Mouse (Mus musculus): ENCODE results near the gene Bckdhb. TPM values are rescaled to one million over a fixed set of nuclear protein-coding genes. Genes with fewer than 3 reads are reported as not detected.
A peak's percentile ranks its signal among the peaks of the same experiment; 100 is the strongest.

Gene Bckdhb
- polyA plus RNA-seq, 1 experiment from 2014 or later, result 56.9 TPM

DNA sequence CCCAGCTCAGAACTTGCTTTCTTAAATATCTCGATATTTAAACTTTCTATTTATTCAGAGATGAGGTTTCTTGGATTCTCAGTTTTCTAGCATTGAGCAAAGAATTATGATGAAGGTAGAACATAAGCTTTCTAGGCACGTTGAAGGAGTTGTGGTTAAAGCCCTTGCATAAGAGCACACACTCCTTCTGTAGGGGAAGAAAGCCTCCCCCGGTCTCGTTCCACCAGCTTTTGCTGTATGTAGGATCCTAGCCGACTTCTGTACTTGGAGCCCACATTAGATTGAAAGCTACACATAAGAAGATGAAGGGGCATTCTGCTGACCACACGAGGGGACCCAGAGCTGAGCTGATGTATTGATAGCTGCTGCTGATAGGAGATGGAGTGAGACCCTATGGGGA is 106.5 kb downstream of the Bckdhb start:
- peaks cover 3% of the 10 kb centered on the region; the same call in 1 of the 2 replicates for H3K27me3 ChIP-seq
- H3K9me3 ChIP-seq, result no peaks in the 10 kb centered on the region
- no peak overlapping the region for H3K9ac ChIP-seq
- 75% methylated on average over 6 of the region's 6 CpGs for WGBS
- no peak overlapping the region for H3K4me3 ChIP-seq
- H3K36me3 ChIP-seq, result no peaks in the 10 kb centered on the region
- H3K27ac ChIP-seq, result no peak overlapping the region
- H3K4me1 ChIP-seq, result peaks cover 32% of the 10 kb centered on the region
- no peak overlapping the region for H3K4me2 ChIP-seq
- no peak for ATAC-seq (ENCODE audit: insufficient number of reproducible peaks, insufficient read depth, low FRiP score, low TSS enrichment, low read depth)

DNA sequence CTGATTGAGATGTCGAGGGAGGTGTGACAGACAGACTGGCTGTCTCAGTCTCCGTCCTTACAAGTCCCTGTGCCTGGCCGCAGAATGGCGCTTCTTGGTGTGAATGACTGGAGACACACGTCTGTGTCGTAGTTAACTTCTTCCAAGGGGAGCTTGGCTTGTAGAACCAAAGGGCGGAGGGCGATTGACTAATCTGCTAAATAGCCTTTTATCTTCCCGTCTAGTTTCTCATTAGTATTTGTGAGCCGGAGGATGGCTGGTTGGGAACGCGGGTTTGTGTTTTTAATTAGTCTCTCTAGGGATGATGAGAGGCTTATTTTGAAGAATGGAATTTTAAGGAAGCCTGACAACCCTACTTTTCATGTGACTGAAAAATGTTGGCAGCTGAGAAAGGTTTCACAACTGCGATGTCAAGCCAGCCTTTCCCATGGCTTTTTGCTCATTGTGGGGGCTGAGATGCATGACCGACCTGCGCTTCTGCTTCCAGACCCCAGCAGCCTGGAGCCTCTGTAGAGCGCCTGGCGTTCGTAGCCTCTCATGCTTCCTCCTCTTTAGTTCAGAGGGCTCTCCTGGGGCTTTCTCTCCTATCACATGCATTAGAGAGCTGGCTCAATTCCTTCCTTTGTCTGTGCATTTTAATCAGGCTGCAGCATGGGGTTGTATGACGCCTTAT is 107.9 kb downstream of the Bckdhb start:
- Histone ChIP-seq H3K4me1 (peaks cover 43% of the 10 kb centered on the region), H3K9ac (no peak overlapping the region), H3K9me3 (no peaks in the 10 kb centered on the region), H3K27ac (no peak overlapping the region), H3K36me3 (no peaks in the 10 kb centered on the region), H3K27me3 (peaks cover 3% of the 10 kb centered on the region; the same call in 1 of the 2 replicates), H3K4me2 (peak overlapping the region; percentile 49), H3K4me3 (no peak overlapping the region)
- WGBS, result 19% methylated on average over 19 of the region's 19 CpGs
- peak; percentile 53; the same call in 1 of the 2 replicates for ATAC-seq (ENCODE audit: insufficient number of reproducible peaks, insufficient read depth, low FRiP score, low TSS enrichment, low read depth)

- Histone ChIP-seq H3K4me3 (no peak overlapping the region), H3K9ac (no peak overlapping the region), H3K27ac (no peak overlapping the region), H3K9me3 (no peaks in the 10 kb centered on the region), H3K36me3 (no peaks in the 10 kb centered on the region), H3K4me2 (peak overlapping the region; percentile 23; the same call in 1 of the 2 replicates), H3K4me1 (peaks cover 44% of the 10 kb centered on the region), H3K27me3 (peaks cover 6% of the 10 kb centered on the region; the same call in 1 of the 2 replicates)
- 66% methylated on average over 8 of the region's 8 CpGs for WGBS
- no peak for ATAC-seq (ENCODE audit: insufficient number of reproducible peaks, insufficient read depth, low FRiP score, low TSS enrichment, low read depth)
Measured at GRCm38 (mm10) chr9:84036046-84036445, 111.1 kb downstream of the Bckdhb start.

GRCm38 (mm10) chr9:84037224-84037623 is 112.3 kb downstream of the Bckdhb start:
- peaks cover 43% of the 10 kb centered on the region for H3K4me1 ChIP-seq
- WGBS, result 45% methylated on average over 1 of the region's 1 CpGs
- 0 out of 2 replicates have a peak overlapping the region, but pooled peaks have one; percentile 14 for H3K27ac ChIP-seq
- H3K27me3 ChIP-seq, result peaks cover 6% of the 10 kb centered on the region; the same call in 1 of the 2 replicates
- peak overlapping the region; percentile 11; the same call in 1 of the 2 replicates for H3K4me2 ChIP-seq
- no peaks in the 10 kb centered on the region for H3K9me3 ChIP-seq
- H3K36me3 ChIP-seq, result no peaks in the 10 kb centered on the region
- no peak overlapping the region for H3K9ac ChIP-seq
- ATAC-seq (ENCODE audit: insufficient number of reproducible peaks, insufficient read depth, low FRiP score, low TSS enrichment, low read depth), result no peak
- H3K4me3 ChIP-seq, result no peak overlapping the region

GRCm38 (mm10) chr9:84038946-84039345 is 114.0 kb downstream of the Bckdhb start:
- H3K9ac ChIP-seq, result no peak overlapping the region
- H3K9me3 ChIP-seq, result no peaks in the 10 kb centered on the region
- no peak overlapping the region for H3K4me2 ChIP-seq
- no peak overlapping the region for H3K4me3 ChIP-seq
- H3K36me3 ChIP-seq, result no peaks in the 10 kb centered on the region
- peaks cover 30% of the 10 kb centered on the region for H3K4me1 ChIP-seq
- H3K27ac ChIP-seq, result no peak overlapping the region
- ATAC-seq (ENCODE audit: insufficient number of reproducible peaks, insufficient read depth, low FRiP score, low TSS enrichment, low read depth), result no peak
- 86% methylated on average over 4 of the region's 4 CpGs for WGBS
- H3K27me3 ChIP-seq, result peaks cover 5% of the 10 kb centered on the region; the same call in 1 of the 2 replicates

DNA sequence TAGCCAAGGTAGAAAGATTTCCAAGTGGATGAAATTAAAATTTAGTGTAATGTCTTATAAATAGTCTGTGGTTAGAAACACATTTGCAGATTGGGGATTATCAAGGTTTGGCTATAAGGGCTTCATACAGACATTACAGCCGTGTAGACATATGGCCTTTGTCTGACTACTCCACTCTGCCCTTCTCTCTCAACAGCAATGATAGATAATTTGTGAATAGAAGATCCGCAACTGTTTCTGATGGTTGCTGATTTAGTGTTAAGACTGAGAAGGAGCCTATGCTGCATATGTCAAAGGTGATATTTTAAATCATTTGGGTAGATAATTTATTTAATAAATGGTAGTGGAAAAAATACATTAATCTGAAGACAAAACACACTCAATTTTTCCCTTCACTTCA is 115.4 kb downstream of the Bckdhb start:
- Histone ChIP-seq H3K4me1 (peaks cover 30% of the 10 kb centered on the region), H3K4me2 (no peak overlapping the region), H3K9me3 (no peaks in the 10 kb centered on the region), H3K9ac (no peak overlapping the region), H3K4me3 (no peak overlapping the region), H3K36me3 (no peaks in the 10 kb centered on the region), H3K27ac (no peak overlapping the region), H3K27me3 (peaks cover 3% of the 10 kb centered on the region; the same call in 1 of the 2 replicates)
- ATAC-seq (ENCODE audit: insufficient number of reproducible peaks, insufficient read depth, low FRiP score, low TSS enrichment, low read depth), result no peak
- WGBS, result 90% methylated on average over 2 of the region's 2 CpGs

DNA sequence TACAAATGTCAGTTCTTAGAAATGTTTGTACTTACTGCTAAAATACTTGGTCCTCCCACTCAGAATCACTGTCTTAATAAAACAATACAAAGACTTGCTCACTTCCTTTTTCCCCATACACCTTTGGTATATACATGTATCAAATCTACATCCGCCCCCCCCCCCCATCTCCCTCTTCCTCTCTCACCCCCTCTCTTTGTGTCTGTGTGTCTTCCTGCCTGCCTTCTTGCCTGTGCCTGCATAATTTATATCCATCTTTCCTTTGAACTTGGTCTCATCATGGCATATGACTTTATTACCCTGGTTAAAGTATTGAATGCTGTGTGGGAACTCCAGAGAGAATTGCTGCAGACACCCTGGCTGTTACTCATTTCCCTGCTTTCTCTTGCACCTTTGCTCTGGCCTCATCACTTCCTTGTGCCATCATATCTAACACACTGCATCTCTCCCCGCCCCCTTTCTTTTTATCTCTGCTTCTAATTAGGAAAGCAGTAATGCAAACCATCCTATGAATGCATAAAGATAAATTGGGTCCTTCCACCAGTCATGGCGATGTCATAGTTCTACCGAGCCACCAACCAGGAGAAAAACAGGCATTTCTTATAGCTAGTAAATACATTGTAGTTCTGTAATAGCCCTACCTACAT is 116.8 kb downstream of the Bckdhb start:
- Histone ChIP-seq H3K4me1 (peaks cover 28% of the 10 kb centered on the region), H3K4me2 (no peak overlapping the region), H3K9ac (no peak overlapping the region), H3K36me3 (no peaks in the 10 kb centered on the region), H3K9me3 (no peaks in the 10 kb centered on the region), H3K4me3 (no peak overlapping the region), H3K27me3 (peaks cover 3% of the 10 kb centered on the region; the same call in 1 of the 2 replicates), H3K27ac (no peak overlapping the region)
- no peak for ATAC-seq (ENCODE audit: insufficient number of reproducible peaks, insufficient read depth, low FRiP score, low TSS enrichment, low read depth)
- WGBS, result 58% methylated on average over 4 of the region's 4 CpGs

DNA sequence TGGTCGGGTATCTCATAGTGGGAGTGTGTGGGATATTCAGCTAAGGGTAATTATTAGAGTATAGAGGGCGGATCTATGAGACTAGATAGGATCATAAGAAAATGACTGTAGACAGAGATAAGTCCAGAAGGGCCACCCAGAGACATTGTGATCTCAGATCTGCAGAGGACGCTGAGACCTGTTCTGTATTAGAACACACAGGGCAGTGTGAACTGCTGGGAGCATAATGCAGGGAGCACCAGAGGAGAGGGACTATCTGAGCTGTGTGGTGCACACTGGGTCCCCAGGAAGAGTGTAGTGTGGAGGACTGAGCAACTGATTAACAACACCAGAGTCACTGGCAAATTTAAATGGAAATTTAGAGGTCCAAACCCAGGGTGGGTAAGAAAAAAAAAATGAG is 117.6 kb downstream of the Bckdhb start:
- 70% methylated on average over 3 of the region's 3 CpGs for WGBS

DNA sequence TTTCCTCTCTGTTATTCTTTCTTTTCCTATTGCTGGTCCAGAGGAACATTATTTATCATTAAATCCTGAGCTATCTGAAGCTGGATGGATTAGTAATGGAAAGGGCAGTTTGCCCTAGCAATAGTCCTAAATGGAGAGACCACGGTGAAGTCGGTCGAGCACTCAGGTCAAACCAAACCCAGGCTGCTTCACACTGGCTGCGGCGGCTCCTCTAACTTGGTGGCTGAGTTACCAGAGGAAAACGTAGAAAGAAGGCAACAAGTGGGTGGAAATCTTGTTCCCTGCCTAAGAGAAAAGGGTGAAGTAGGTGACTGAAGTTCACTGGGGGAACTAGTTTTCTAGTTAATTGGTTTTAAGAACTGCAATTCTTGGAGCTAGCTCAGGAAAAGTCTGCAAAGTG is 119.2 kb downstream of the Bckdhb start:
- WGBS, result 90% methylated on average over 6 of the region's 6 CpGs
- H3K4me1 ChIP-seq, result peaks cover 15% of the 10 kb centered on the region
- no peak overlapping the region for H3K4me3 ChIP-seq
- H3K27ac ChIP-seq, result no peak overlapping the region
- no peaks in the 10 kb centered on the region for H3K9me3 ChIP-seq
- ATAC-seq (ENCODE audit: insufficient number of reproducible peaks, insufficient read depth, low FRiP score, low TSS enrichment, low read depth), result no peak
- H3K27me3 ChIP-seq, result no peaks in the 10 kb centered on the region
- H3K4me2 ChIP-seq, result no peak overlapping the region
- H3K9ac ChIP-seq, result no peak overlapping the region
- no peaks in the 10 kb centered on the region for H3K36me3 ChIP-seq

More for the DNA sequence above, 117.6 kb downstream of the Bckdhb start:
- Histone ChIP-seq H3K4me2 (no peak overlapping the region), H3K4me3 (no peak overlapping the region), H3K9ac (no peak overlapping the region), H3K4me1 (peaks cover 24% of the 10 kb centered on the region), H3K36me3 (no peaks in the 10 kb centered on the region), H3K9me3 (no peaks in the 10 kb centered on the region), H3K27me3 (peaks cover 3% of the 10 kb centered on the region; the same call in 1 of the 2 replicates), H3K27ac (no peak overlapping the region)
- ATAC-seq (ENCODE audit: insufficient number of reproducible peaks, insufficient read depth, low FRiP score, low TSS enrichment, low read depth), result no peak

DNA sequence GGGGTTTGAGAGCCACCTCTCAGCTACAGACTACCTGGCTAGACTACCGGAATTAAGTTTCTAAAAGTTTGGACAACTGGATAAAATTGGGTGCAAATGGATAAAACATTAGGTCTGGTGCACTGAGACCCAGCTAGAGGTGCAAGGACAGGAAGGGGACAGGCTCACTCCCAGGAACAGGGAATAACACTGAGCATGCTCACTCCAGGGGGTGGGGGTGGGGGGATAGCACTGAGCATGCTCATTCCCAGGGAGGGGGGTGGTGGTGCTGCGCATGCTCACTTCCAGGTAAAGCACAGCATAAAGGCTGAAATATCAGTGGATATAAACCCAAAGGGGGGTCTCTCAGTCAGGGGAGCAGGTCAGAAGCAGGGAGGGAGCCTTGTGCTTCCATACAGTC is 120.7 kb downstream of the Bckdhb start:
- ATAC-seq (ENCODE audit: insufficient number of reproducible peaks, insufficient read depth, low FRiP score, low TSS enrichment, low read depth), result no peak
- 85% methylated on average over 2 of the region's 2 CpGs for WGBS

GRCm38 (mm10) chr9:84046334-84046733 is 121.4 kb downstream of the Bckdhb start:
- peak overlapping the region; percentile 11; the same call in 1 of the 2 replicates for H3K4me2 ChIP-seq
- H3K27ac ChIP-seq, result no peak overlapping the region
- H3K36me3 ChIP-seq, result no peaks in the 10 kb centered on the region
- peaks cover 20% of the 10 kb centered on the region for H3K4me1 ChIP-seq
- WGBS, result 43% methylated on average over 12 of the region's 12 CpGs
- no peaks in the 10 kb centered on the region for H3K27me3 ChIP-seq
- ATAC-seq (ENCODE audit: insufficient number of reproducible peaks, insufficient read depth, low FRiP score, low TSS enrichment, low read depth), result peak; percentile 75; the same call in 1 of the 2 replicates
- no peak overlapping the region for H3K4me3 ChIP-seq
- no peaks in the 10 kb centered on the region for H3K9me3 ChIP-seq
- no peak overlapping the region for H3K9ac ChIP-seq

More for the DNA sequence above, 120.7 kb downstream of the Bckdhb start:
- no peaks in the 10 kb centered on the region for H3K27me3 ChIP-seq
- H3K9me3 ChIP-seq, result no peaks in the 10 kb centered on the region
- H3K4me3 ChIP-seq, result no peak overlapping the region
- H3K4me1 ChIP-seq, result peaks cover 16% of the 10 kb centered on the region
- H3K9ac ChIP-seq, result no peak overlapping the region
- no peak overlapping the region for H3K27ac ChIP-seq
- H3K4me2 ChIP-seq, result peak overlapping the region; percentile 11; the same call in 1 of the 2 replicates
- no peaks in the 10 kb centered on the region for H3K36me3 ChIP-seq

- 38% methylated on average over 4 of the region's 4 CpGs for WGBS
- Histone ChIP-seq H3K4me1 (peaks cover 23% of the 10 kb centered on the region), H3K27me3 (no peaks in the 10 kb centered on the region), H3K9me3 (no peaks in the 10 kb centered on the region), H3K36me3 (no peaks in the 10 kb centered on the region), H3K4me3 (no peak overlapping the region), H3K4me2 (peak overlapping the region; percentile 11; the same call in 1 of the 2 replicates), H3K9ac (no peak overlapping the region), H3K27ac (no peak overlapping the region)
- no peak for ATAC-seq (ENCODE audit: insufficient number of reproducible peaks, insufficient read depth, low FRiP score, low TSS enrichment, low read depth)
Measured at GRCm38 (mm10) chr9:84046961-84047360, 122.0 kb downstream of the Bckdhb start.
